Mouse (Mus musculus) olfactory bulb, adult 2 months (tissue): ENCODE measurements at regions not wholly inside any gene's neighbourhood (a gene's known extent, or its start where the extent isn't known, plus 50 kb on each side); places are given as distances from the start of the nearest gene placed in this dataset.

Experiments used
- CTCF ChIP-seq: fragments of 200-500 bp; IDR thresholded peaks from 2 replicates; pipeline ENCODE4 v1.5.1; 2012; ENCODE audit warnings: low read depth, mild to moderate bottlenecking, low read length, moderate library complexity; ENCODE audit not compliant: insufficient read depth
- POLR2A ChIP-seq: fragments of 200-500 bp; IDR thresholded peaks from 2 replicates; pipeline ENCODE4 v1.6.1; 2012; ENCODE audit warnings: mild to moderate bottlenecking, low read depth, low read length, moderate library complexity; ENCODE audit not compliant: insufficient read depth

- TF ChIP-seq CTCF (no peak), POLR2A (no peak)
These were observed 84.2 kb downstream of the 3110018I06Rik start for GRCm38 (mm10) chr12:107572586-107572985.
